Mouse (Mus musculus): ENCODE results near the gene Etv6.

- TF ChIP-seq CTCF (IDR thresholded peaks at IDR 0.05; ENCODE audit: low read depth) (no peak), EP300 (optimal IDR thresholded peaks at IDR 0.05) (no peak)
Measured at GRCm38 (mm10) chr6:134038881-134039280, 3.4 kb downstream of the Etv6 start.
